Mouse (Mus musculus) embryo, embryonic 9.5 days (tissue): ENCODE results near the gene Gpm6a.

Source experiments
- DNase-seq: peaks from one replicate; pipeline ENCODE4 v3.0.0-alpha.2; 2017; ENCODE audit errors: extremely low spot score

Gene Gpm6a

GRCm38 (mm10) chr8:54954741-54955455 is at the start of gene Gpm6a:
Gene Gpm6a, plus strand, starts transcription at chr8:54954843.
- DNase-seq, result peak; percentile 25

- DNase-seq, result no peak
Measured at GRCm38 (mm10) chr8:54912891-54913290, 41.8 kb upstream of the Gpm6a start.

GRCm38 (mm10) chr8:54917710-54918109 is 36.9 kb upstream of the Gpm6a start:
- DNase-seq, result no peak

GRCm38 (mm10) chr8:54922160-54922855 is 32.3 kb upstream of the Gpm6a start:
- no peak for DNase-seq

- no peak for DNase-seq
Measured at GRCm38 (mm10) chr8:54924936-54925335, 29.7 kb upstream of the Gpm6a start.

- DNase-seq, result no peak
Measured at GRCm38 (mm10) chr8:54932306-54932705, 22.3 kb upstream of the Gpm6a start.

GRCm38 (mm10) chr8:54953351-54953750 is 1.3 kb upstream of the Gpm6a start:
- no peak for DNase-seq

GRCm38 (mm10) chr8:54954030-54954429 is 613 bp upstream of the Gpm6a start:
- no peak for DNase-seq

GRCm38 (mm10) chr8:54955456-54955800 is 785 bp downstream of the Gpm6a start:
- no peak for DNase-seq

GRCm38 (mm10) chr8:54955935-54956573 is 1.4 kb downstream of the Gpm6a start:
- no peak for DNase-seq

- no peak for DNase-seq
Measured at GRCm38 (mm10) chr8:54956787-54957186, 2.1 kb downstream of the Gpm6a start.

- no peak for DNase-seq
Measured at GRCm38 (mm10) chr8:54957506-54957905, 2.9 kb downstream of the Gpm6a start.

- no peak for DNase-seq
Measured at GRCm38 (mm10) chr8:54961571-54961970, 6.9 kb downstream of the Gpm6a start.

GRCm38 (mm10) chr8:54975020-54975419 is 20.4 kb downstream of the Gpm6a start:
- DNase-seq, result no peak

GRCm38 (mm10) chr8:54975506-54975905 is 20.9 kb downstream of the Gpm6a start:
- peak; percentile 27 for DNase-seq

- DNase-seq, result no peak
Measured at GRCm38 (mm10) chr8:54975927-54976326, 21.3 kb downstream of the Gpm6a start.

- DNase-seq, result no peak
Measured at GRCm38 (mm10) chr8:54976663-54977062, 22.0 kb downstream of the Gpm6a start.

- DNase-seq, result no peak
Measured at GRCm38 (mm10) chr8:54986791-54987190, 32.1 kb downstream of the Gpm6a start.

- no peak for DNase-seq
Measured at GRCm38 (mm10) chr8:54989093-54989492, 34.5 kb downstream of the Gpm6a start.

- no peak for DNase-seq
Measured at GRCm38 (mm10) chr8:54991840-54992609, 37.4 kb downstream of the Gpm6a start.

- no peak for DNase-seq
Measured at GRCm38 (mm10) chr8:54995662-54996061, 41.0 kb downstream of the Gpm6a start.

- DNase-seq, result no peak
Measured at GRCm38 (mm10) chr8:55002398-55002797, 47.8 kb downstream of the Gpm6a start.
